Mouse (Mus musculus) kidney, adult 2 months (tissue): ENCODE data around the gene Prdx1.

ENCODE experiments used
- CTCF ChIP-seq: fragments of 200-500 bp; conservative IDR thresholded peaks from 2 replicates; pipeline ENCODE4 v1.5.1; 2011; ENCODE audit warnings: low read depth, mild to moderate bottlenecking, control low read depth, low read length, moderate library complexity, mixed read lengths; ENCODE audit not compliant: insufficient read depth, insufficient read length
- POLR2A ChIP-seq: fragments of 200-500 bp; IDR thresholded peaks from one replicate; pipeline ENCODE4 v1.6.1; 2011; ENCODE audit warnings: low read depth, low read length, control low read depth

GRCm38 (mm10) chr4:116734996-116735395, 49.7 kb downstream of the Prdx1 start:
- TF ChIP-seq POLR2A (no peak), CTCF (no peak)
